Mouse (Mus musculus): Measurements from ENCODE around the gene Ascc1.

Ascc1 gene

GRCm38 (mm10) chr10:60002673-60003212 lies at the start of gene Ascc1, which contains the start of gene Anapc16:
Gene Ascc1, plus strand, starts transcription at chr10:60002805.
Gene Anapc16, minus strand, starts transcription at chr10:60003135.
- peak; percentile 98 for DNase-seq

- DNase-seq = no peak
Measured at GRCm38 (mm10) chr10:59953564-59954039, 49.0 kb upstream of the Ascc1 start.

- DNase-seq = no peak
Measured at GRCm38 (mm10) chr10:59956681-59957080, 45.9 kb upstream of the Ascc1 start.

- DNase-seq = peak; percentile 38
Measured at GRCm38 (mm10) chr10:59957171-59958149, 45.1 kb upstream of the Ascc1 start.

GRCm38 (mm10) chr10:59958458-59958857 lies 44.1 kb upstream of the Ascc1 start:
- no peak for DNase-seq

GRCm38 (mm10) chr10:59959517-59959916 lies 43.1 kb upstream of the Ascc1 start:
- DNase-seq = no peak

GRCm38 (mm10) chr10:59963609-59964008 lies 39.0 kb upstream of the Ascc1 start:
- no peak for DNase-seq

GRCm38 (mm10) chr10:59964504-59965361 lies 37.9 kb upstream of the Ascc1 start:
- DNase-seq = peak; percentile 45

GRCm38 (mm10) chr10:59965362-59965695 lies 37.3 kb upstream of the Ascc1 start:
- no peak for DNase-seq

- DNase-seq = no peak
Measured at GRCm38 (mm10) chr10:59965788-59966187, 36.8 kb upstream of the Ascc1 start.

- DNase-seq = no peak
Measured at GRCm38 (mm10) chr10:59966743-59967142, 35.9 kb upstream of the Ascc1 start.

- DNase-seq = no peak
Measured at GRCm38 (mm10) chr10:59967309-59967942, 35.2 kb upstream of the Ascc1 start.

- DNase-seq = peak; percentile 87
Measured at GRCm38 (mm10) chr10:59969821-59970449, 32.7 kb upstream of the Ascc1 start.

GRCm38 (mm10) chr10:59970450-59971062 lies 32.0 kb upstream of the Ascc1 start:
- peak; percentile 37 for DNase-seq

GRCm38 (mm10) chr10:59971813-59972212 lies 30.8 kb upstream of the Ascc1 start:
- DNase-seq = no peak

GRCm38 (mm10) chr10:59972534-59972933 lies 30.1 kb upstream of the Ascc1 start:
- peak; percentile 55 for DNase-seq

GRCm38 (mm10) chr10:59972999-59973398 lies 29.6 kb upstream of the Ascc1 start:
- DNase-seq = no peak

GRCm38 (mm10) chr10:59973400-59973799 lies 29.2 kb upstream of the Ascc1 start:
- DNase-seq = no peak

GRCm38 (mm10) chr10:59974191-59974664 lies 28.4 kb upstream of the Ascc1 start:
- DNase-seq = peak; percentile 83

- peak; percentile 75 for DNase-seq
Measured at GRCm38 (mm10) chr10:59974786-59975185, 27.8 kb upstream of the Ascc1 start.

GRCm38 (mm10) chr10:59977141-59977540 lies 25.5 kb upstream of the Ascc1 start:
- DNase-seq = no peak

Data from lung, postnatal 10 days (tissue).